Mouse (Mus musculus): ENCODE results near the gene Abcg8. TPM values are rescaled to one million over a fixed set of nuclear protein-coding genes. Genes with fewer than 3 reads are reported as not detected.
A peak's percentile ranks its signal among the peaks of the same experiment; 100 is the strongest.

The Abcg8 gene
- polyA plus RNA-seq, 1 experiment from 2014 or later: 0.04 TPM

GRCm38 (mm10) chr17:84731361-84731760, 55.3 kb downstream of the Abcg8 start:
- no peak overlapping the region for H3K9ac ChIP-seq (ENCODE audit: low read depth, low read length)
- H3K4me2 ChIP-seq (ENCODE audit: low read length): no peak overlapping the region
- peaks cover 14% of the 10 kb centered on the region for H3K36me3 ChIP-seq (ENCODE audit: control insufficient read depth, insufficient read depth, low read length)
- WGBS: 92% methylated on average over 12 of the region's 12 CpGs
- H3K4me3 ChIP-seq (ENCODE audit: low read length): no peak overlapping the region
- no peak for ATAC-seq
- H3K4me1 ChIP-seq (ENCODE audit: control insufficient read depth, insufficient read depth, low read depth, low read length): no peaks in the 10 kb centered on the region
- H3K27ac ChIP-seq (ENCODE audit: low read depth, low read length): no peak overlapping the region
- H3K9me3 ChIP-seq (ENCODE audit: control insufficient read depth, low read length): no peaks in the 10 kb centered on the region
- no peaks in the 10 kb centered on the region for H3K27me3 ChIP-seq (replicated peaks; ENCODE audit: control insufficient read depth, insufficient read depth, low read length)

GRCm38 (mm10) chr17:84732612-84733011, 56.5 kb downstream of the Abcg8 start:
- WGBS: 95% methylated on average over 8 of the region's 8 CpGs

GRCm38 (mm10) chr17:84736719-84737118, 60.6 kb downstream of the Abcg8 start:
- no peaks in the 10 kb centered on the region for H3K27me3 ChIP-seq (replicated peaks; ENCODE audit: control insufficient read depth, insufficient read depth, low read length)
- H3K9me3 ChIP-seq (ENCODE audit: control insufficient read depth, low read length): no peaks in the 10 kb centered on the region
- no peak overlapping the region for H3K9ac ChIP-seq (ENCODE audit: low read depth, low read length)
- H3K4me1 ChIP-seq (ENCODE audit: control insufficient read depth, insufficient read depth, low read depth, low read length): no peaks in the 10 kb centered on the region
- no peak for ATAC-seq
- H3K27ac ChIP-seq (ENCODE audit: low read depth, low read length): no peak overlapping the region
- 79% methylated on average over 9 of the region's 9 CpGs for WGBS
- H3K36me3 ChIP-seq (ENCODE audit: control insufficient read depth, insufficient read depth, low read length): no peaks in the 10 kb centered on the region; the same call in 1 of the 2 replicates
- no peak overlapping the region for H3K4me2 ChIP-seq (ENCODE audit: low read length)
- no peak overlapping the region for H3K4me3 ChIP-seq (ENCODE audit: low read length)

More at GRCm38 (mm10) chr17:84732612-84733011, 56.5 kb downstream of the Abcg8 start:
- Histone ChIP-seq H3K36me3 (ENCODE audit: control insufficient read depth, insufficient read depth, low read length) (peaks cover 11% of the 10 kb centered on the region), H3K4me3 (ENCODE audit: low read length) (no peak overlapping the region), H3K4me2 (ENCODE audit: low read length) (no peak overlapping the region), H3K27ac (ENCODE audit: low read depth, low read length) (no peak overlapping the region), H3K9ac (ENCODE audit: low read depth, low read length) (no peak overlapping the region), H3K27me3 (replicated peaks; ENCODE audit: control insufficient read depth, insufficient read depth, low read length) (no peaks in the 10 kb centered on the region), H3K4me1 (ENCODE audit: control insufficient read depth, insufficient read depth, low read depth, low read length) (no peaks in the 10 kb centered on the region), H3K9me3 (ENCODE audit: control insufficient read depth, low read length) (no peaks in the 10 kb centered on the region)
- ATAC-seq: no peak

- no peak overlapping the region for H3K9ac ChIP-seq (ENCODE audit: low read depth, low read length)
- no peak overlapping the region for H3K4me2 ChIP-seq (ENCODE audit: low read length)
- no peaks in the 10 kb centered on the region for H3K36me3 ChIP-seq (ENCODE audit: control insufficient read depth, insufficient read depth, low read length)
- H3K9me3 ChIP-seq (ENCODE audit: control insufficient read depth, low read length): no peaks in the 10 kb centered on the region
- no peak overlapping the region for H3K4me3 ChIP-seq (ENCODE audit: low read length)
- H3K27me3 ChIP-seq (replicated peaks; ENCODE audit: control insufficient read depth, insufficient read depth, low read length): no peaks in the 10 kb centered on the region
- 78% methylated on average over 9 of the region's 9 CpGs for WGBS
- H3K4me1 ChIP-seq (ENCODE audit: control insufficient read depth, insufficient read depth, low read depth, low read length): no peaks in the 10 kb centered on the region
- ATAC-seq: no peak
- no peak overlapping the region for H3K27ac ChIP-seq (ENCODE audit: low read depth, low read length)
These were observed 62.1 kb downstream of the Abcg8 start for GRCm38 (mm10) chr17:84738073-84738797.

GRCm38 (mm10) chr17:84744256-84744655, 68.2 kb downstream of the Abcg8 start:
- Histone ChIP-seq H3K27me3 (replicated peaks; ENCODE audit: control insufficient read depth, insufficient read depth, low read length) (no peaks in the 10 kb centered on the region), H3K4me2 (ENCODE audit: low read length) (no peak overlapping the region), H3K27ac (ENCODE audit: low read depth, low read length) (no peak overlapping the region), H3K9me3 (ENCODE audit: control insufficient read depth, low read length) (no peaks in the 10 kb centered on the region), H3K36me3 (ENCODE audit: control insufficient read depth, insufficient read depth, low read length) (no peaks in the 10 kb centered on the region), H3K4me1 (ENCODE audit: control insufficient read depth, insufficient read depth, low read depth, low read length) (peaks cover 7% of the 10 kb centered on the region), H3K9ac (ENCODE audit: low read depth, low read length) (no peak overlapping the region), H3K4me3 (ENCODE audit: low read length) (no peak overlapping the region)
- ATAC-seq: no peak
- 69% methylated on average over 4 of the region's 4 CpGs for WGBS

GRCm38 (mm10) chr17:84745001-84745400, 68.9 kb downstream of the Abcg8 start:
- Histone ChIP-seq H3K27me3 (replicated peaks; ENCODE audit: control insufficient read depth, insufficient read depth, low read length) (no peaks in the 10 kb centered on the region), H3K9me3 (ENCODE audit: control insufficient read depth, low read length) (no peaks in the 10 kb centered on the region), H3K36me3 (ENCODE audit: control insufficient read depth, insufficient read depth, low read length) (no peaks in the 10 kb centered on the region), H3K27ac (ENCODE audit: low read depth, low read length) (no peak overlapping the region), H3K4me2 (ENCODE audit: low read length) (no peak overlapping the region), H3K4me1 (ENCODE audit: control insufficient read depth, insufficient read depth, low read depth, low read length) (peaks cover 8% of the 10 kb centered on the region), H3K9ac (ENCODE audit: low read depth, low read length) (no peak overlapping the region), H3K4me3 (ENCODE audit: low read length) (no peak overlapping the region)
- ATAC-seq: no peak
- WGBS: 53% methylated on average over 9 of the region's 9 CpGs

- peak; percentile 85 for ATAC-seq
- no peak overlapping the region for H3K9ac ChIP-seq (ENCODE audit: low read depth, low read length)
- H3K27me3 ChIP-seq (replicated peaks; ENCODE audit: control insufficient read depth, insufficient read depth, low read length): no peaks in the 10 kb centered on the region
- no peaks in the 10 kb centered on the region for H3K9me3 ChIP-seq (ENCODE audit: control insufficient read depth, low read length)
- H3K27ac ChIP-seq (ENCODE audit: low read depth, low read length): no peak overlapping the region
- peaks cover 13% of the 10 kb centered on the region for H3K4me1 ChIP-seq (ENCODE audit: control insufficient read depth, insufficient read depth, low read depth, low read length)
- 47% methylated on average over 6 of the region's 6 CpGs for WGBS
- H3K36me3 ChIP-seq (ENCODE audit: control insufficient read depth, insufficient read depth, low read length): 0 out of 2 replicates have a peak, but pooled peaks cover 3% of the 10 kb centered on the region
- H3K4me2 ChIP-seq (ENCODE audit: low read length): no peak overlapping the region
- no peak overlapping the region for H3K4me3 ChIP-seq (ENCODE audit: low read length)
These were observed 71.1 kb downstream of the Abcg8 start for GRCm38 (mm10) chr17:84747212-84747611.

- Histone ChIP-seq H3K27ac (ENCODE audit: low read depth, low read length) (no peak overlapping the region; the same call in 1 of the 2 replicates), H3K4me1 (ENCODE audit: control insufficient read depth, insufficient read depth, low read depth, low read length) (peaks cover 13% of the 10 kb centered on the region), H3K4me2 (ENCODE audit: low read length) (no peak overlapping the region), H3K27me3 (replicated peaks; ENCODE audit: control insufficient read depth, insufficient read depth, low read length) (no peaks in the 10 kb centered on the region), H3K9ac (ENCODE audit: low read depth, low read length) (no peak overlapping the region), H3K36me3 (ENCODE audit: control insufficient read depth, insufficient read depth, low read length) (0 out of 2 replicates have a peak, but pooled peaks cover 5% of the 10 kb centered on the region), H3K4me3 (ENCODE audit: low read length) (no peak overlapping the region), H3K9me3 (ENCODE audit: control insufficient read depth, low read length) (no peaks in the 10 kb centered on the region)
- 82% methylated on average over 9 of the region's 9 CpGs for WGBS
- ATAC-seq: no peak
These were observed 72.1 kb downstream of the Abcg8 start for GRCm38 (mm10) chr17:84748152-84748682.

GRCm38 (mm10) chr17:84749297-84749696, 73.2 kb downstream of the Abcg8 start:
- H3K27ac ChIP-seq (ENCODE audit: low read depth, low read length): no peak overlapping the region
- H3K27me3 ChIP-seq (replicated peaks; ENCODE audit: control insufficient read depth, insufficient read depth, low read length): no peaks in the 10 kb centered on the region
- H3K4me3 ChIP-seq (ENCODE audit: low read length): no peak overlapping the region
- no peak overlapping the region for H3K4me2 ChIP-seq (ENCODE audit: low read length)
- no peak overlapping the region for H3K9ac ChIP-seq (ENCODE audit: low read depth, low read length)
- H3K4me1 ChIP-seq (ENCODE audit: control insufficient read depth, insufficient read depth, low read depth, low read length): peaks cover 13% of the 10 kb centered on the region
- 31% methylated on average over 8 of the region's 8 CpGs for WGBS
- peak; percentile 73 for ATAC-seq
- 0 out of 2 replicates have a peak, but pooled peaks cover 5% of the 10 kb centered on the region for H3K36me3 ChIP-seq (ENCODE audit: control insufficient read depth, insufficient read depth, low read length)
- H3K9me3 ChIP-seq (ENCODE audit: control insufficient read depth, low read length): no peaks in the 10 kb centered on the region
